Comparison of ENCODE assay signal across 18 mouse cellular contexts in genomic region chr5:76783104-76783441, GRCm38 (mm10).
DNase-seq lines count a peak whose midpoint lies in the region; ATAC-seq lines count a peak whose summit lies in the region.
"Had no signal": no experiment of that assay in that cellular context is flagged by ENCODE, and none has a peak within 500 bp of the region (broad histone marks: within the 10 kb centered on the region; RNA-seq: fewer than 3 reads in every experiment).

No protein-coding gene starts in this region.

- no peak for DNase-seq in forebrain, embryonic 11.5 days (ENCODE audit: low spot score)
- no peak for DNase-seq in forebrain, embryonic 14.5 days (ENCODE audit: low spot score)
- DNase-seq in testis, postnatal 14 days (ENCODE audit: low spot score) = no peak
- no peak for DNase-seq in ovary, adult 18-20 months (ENCODE audit: low spot score)
- no peak for DNase-seq in ovary, postnatal 10 days (ENCODE audit: low spot score)
- DNase-seq: adrenal gland, adult 2 months; cerebellum, adult 11-12 months; gastrocnemius, postnatal 36 days; heart, postnatal 4 days; kidney, adult 8-10 months had no signal

- no peaks in the 10 kb centered on the region for H3K9me3 ChIP-seq in forebrain, embryonic 11.5 days (ENCODE audit: control insufficient read depth, low read length)
- no peaks in the 10 kb centered on the region for H3K9me3 ChIP-seq in forebrain, embryonic 14.5 days (replicated peaks; ENCODE audit: control insufficient read depth, low read length)
- H3K9me3 ChIP-seq in hindbrain, embryonic 15.5 days = no peaks in the 10 kb centered on the region
- H3K9me3 ChIP-seq in midbrain, embryonic 16.5 days (replicated peaks; ENCODE audit: control insufficient read depth, low read length, poor library complexity, severe bottlenecking) = no peaks in the 10 kb centered on the region
- H3K9me3 ChIP-seq: embryonic facial prominence, embryonic 13.5 days; G1E; heart, embryonic 12.5 days; limb, embryonic 13.5 days; liver, embryonic 15.5 days; stomach, embryonic 15.5 days had no signal

- H3K27ac ChIP-seq in forebrain, embryonic 11.5 days (ENCODE audit: low read depth, low read length) = peak overlapping the region; percentile 77
- peak overlapping the region; percentile 94 for H3K27ac ChIP-seq in forebrain, embryonic 14.5 days (ENCODE audit: low read depth, low read length)
- peak overlapping the region; percentile 86 for H3K27ac ChIP-seq in hindbrain, embryonic 15.5 days (replicated peaks)
- H3K27ac ChIP-seq in midbrain, embryonic 16.5 days (ENCODE audit: low read length) = peak overlapping the region; percentile 81
- H3K27ac ChIP-seq: limb, embryonic 13.5 days; liver, embryonic 15.5 days; stomach, embryonic 15.5 days had no signal

- no peaks in the 10 kb centered on the region for H3K36me3 ChIP-seq in forebrain, embryonic 11.5 days (ENCODE audit: control insufficient read depth, insufficient read depth, low read length)
- peaks cover 2% of the 10 kb centered on the region; the same call in 1 of the 2 replicates for H3K36me3 ChIP-seq in forebrain, embryonic 14.5 days (ENCODE audit: control insufficient read depth, insufficient read depth, low read length)
- no peaks in the 10 kb centered on the region for H3K36me3 ChIP-seq in hindbrain, embryonic 15.5 days
- no peaks in the 10 kb centered on the region for H3K36me3 ChIP-seq in midbrain, embryonic 16.5 days (ENCODE audit: control insufficient read depth, insufficient read depth, low read length)
- H3K36me3 ChIP-seq: embryonic facial prominence, embryonic 13.5 days; heart, embryonic 12.5 days; liver, embryonic 15.5 days; stomach, embryonic 15.5 days had no signal

- no peak overlapping the region for H3K4me2 ChIP-seq in forebrain, embryonic 11.5 days (ENCODE audit: low read depth, low read length, severe bottlenecking)
- 0 out of 2 replicates have a peak overlapping the region, but pooled peaks have one; percentile 1 for H3K4me2 ChIP-seq in forebrain, embryonic 14.5 days (ENCODE audit: low read length)
- H3K4me2 ChIP-seq in hindbrain, embryonic 15.5 days = peak overlapping the region; percentile 25; the same call in 1 of the 2 replicates
- no peak overlapping the region for H3K4me2 ChIP-seq in midbrain, embryonic 16.5 days (ENCODE audit: low read length)
- H3K4me2 ChIP-seq: embryonic facial prominence, embryonic 13.5 days; heart, embryonic 12.5 days; limb, embryonic 13.5 days; liver, embryonic 15.5 days had no signal

- H3K27me3 ChIP-seq in forebrain, embryonic 11.5 days (ENCODE audit: control insufficient read depth, insufficient read depth, low read length) = no peaks in the 10 kb centered on the region
- H3K27me3 ChIP-seq in forebrain, embryonic 14.5 days (replicated peaks; ENCODE audit: control insufficient read depth, insufficient read depth, low read length) = no peaks in the 10 kb centered on the region
- no peaks in the 10 kb centered on the region for H3K27me3 ChIP-seq in hindbrain, embryonic 15.5 days
- no peaks in the 10 kb centered on the region for H3K27me3 ChIP-seq in midbrain, embryonic 16.5 days (ENCODE audit: control insufficient read depth, insufficient read depth, low read depth, low read length)
- H3K27me3 ChIP-seq: embryonic facial prominence, embryonic 13.5 days; heart, embryonic 12.5 days; limb, embryonic 13.5 days; liver, embryonic 15.5 days; stomach, embryonic 15.5 days had no signal

- peaks cover 13% of the 10 kb centered on the region; the same call in 1 of the 2 replicates for H3K4me1 ChIP-seq in forebrain, embryonic 11.5 days (replicated peaks; ENCODE audit: control insufficient read depth, insufficient read depth, low read length)
- peaks cover 40% of the 10 kb centered on the region for H3K4me1 ChIP-seq in forebrain, embryonic 14.5 days (ENCODE audit: control insufficient read depth, insufficient read depth, low read length)
- peaks cover 37% of the 10 kb centered on the region for H3K4me1 ChIP-seq in hindbrain, embryonic 15.5 days (replicated peaks)
- H3K4me1 ChIP-seq in midbrain, embryonic 16.5 days (ENCODE audit: control insufficient read depth, insufficient read depth, low read length) = peaks cover 19% of the 10 kb centered on the region
- H3K4me1 ChIP-seq: stomach, embryonic 15.5 days had no signal

- peak; percentile 50 for ATAC-seq in forebrain, embryonic 11.5 days (replicated peaks; ENCODE audit: low FRiP score)
- peak; percentile 60; the same call in 1 of the 2 replicates for ATAC-seq in forebrain, embryonic 14.5 days
- no peak for ATAC-seq in hindbrain, embryonic 15.5 days (ENCODE audit: low FRiP score, low read depth)
- peak; percentile 23; the same call in 1 of the 2 replicates for ATAC-seq in midbrain, embryonic 16.5 days

- no peak overlapping the region for H3K4me3 ChIP-seq in forebrain, embryonic 11.5 days (ENCODE audit: low read depth, low read length)
- no peak overlapping the region for H3K4me3 ChIP-seq in forebrain, embryonic 14.5 days (ENCODE audit: low read depth, low read length)
- no peak overlapping the region for H3K4me3 ChIP-seq in hindbrain, embryonic 15.5 days
- H3K4me3 ChIP-seq in midbrain, embryonic 16.5 days (ENCODE audit: low read depth, low read length) = no peak overlapping the region
- H3K4me3 ChIP-seq: embryonic facial prominence, embryonic 13.5 days; heart, embryonic 12.5 days; limb, embryonic 13.5 days; liver, embryonic 15.5 days; stomach, embryonic 15.5 days had no signal

- 18% methylated on average over 8 of the region's 8 CpGs for WGBS in forebrain, embryonic 11.5 days
- WGBS in forebrain, embryonic 14.5 days = 7% methylated on average over 8 of the region's 8 CpGs
- WGBS in hindbrain, embryonic 15.5 days = 31% methylated on average over 8 of the region's 8 CpGs
- 12% methylated on average over 8 of the region's 8 CpGs for WGBS in midbrain, embryonic 16.5 days

- no peak overlapping the region for H3K9ac ChIP-seq in forebrain, embryonic 11.5 days (ENCODE audit: low read length)
- no peak overlapping the region; the same call in 1 of the 2 replicates for H3K9ac ChIP-seq in forebrain, embryonic 14.5 days (ENCODE audit: low read length)
- H3K9ac ChIP-seq in hindbrain, embryonic 15.5 days = no peak overlapping the region
- no peak overlapping the region for H3K9ac ChIP-seq in midbrain, embryonic 16.5 days (ENCODE audit: low read depth, low read length)
- H3K9ac ChIP-seq: embryonic facial prominence, embryonic 13.5 days; heart, embryonic 12.5 days; limb, embryonic 13.5 days; liver, embryonic 15.5 days; stomach, embryonic 15.5 days had no signal

Comparison
In these comparisons a context has a peak if more than half of its experiments do, and no peak if none do; other contexts are left out.
1. H3K4me2 ChIP-seq: peak in forebrain, embryonic 14.5 days (single experiment) and hindbrain, embryonic 15.5 days (single experiment); none in forebrain, embryonic 11.5 days (single experiment) and midbrain, embryonic 16.5 days (single experiment).
2. Peak in every context shown above with its lines, with median percentiles within 50 percentile points of each other: H3K27ac ChIP-seq.